Mouse (Mus musculus): ENCODE data around the gene P2ry2.

- no peak for TF ChIP-seq CTCF (IDR thresholded peaks at IDR 0.05; ENCODE audit: extremely low read depth, insufficient read length, insufficient replicate concordance, low read depth, low read length)
- no peak for TF ChIP-seq POLR2A (IDR thresholded peaks at IDR 0.05; ENCODE audit: low read depth, low read length)
These were observed 40.5 kb upstream of the P2ry2 start for GRCm38 (mm10) chr7:101053136-101053535.
